Mouse (Mus musculus) cerebellum, adult 2 months (tissue): Measurements from ENCODE around the gene S1pr2.

ENCODE experiments used
- CTCF ChIP-seq: fragments of 200-500 bp; IDR thresholded peaks from 2 replicates; pipeline ENCODE4 v1.5.1; 2011; ENCODE audit warnings: low read depth, mild to moderate bottlenecking, control low read depth, low read length, moderate library complexity, borderline replicate concordance; ENCODE audit not compliant: insufficient read depth
- POLR2A ChIP-seq: fragments of 200-500 bp; IDR thresholded peaks from 2 replicates; pipeline ENCODE4 v1.6.1; 2011; ENCODE audit warnings: low read length, control low read depth, borderline replicate concordance; ENCODE audit not compliant: insufficient read depth

- TF ChIP-seq CTCF (no peak), POLR2A (no peak)
Observed at GRCm38 (mm10) chr9:20943911-20944310, 32.7 kb downstream of the S1pr2 start.
